ENCODE assay signal across 8 mouse cellular contexts in genomic region chr14:33923168-33924070, GRCm38 (mm10). TPM values are rescaled to one million over a fixed set of nuclear protein-coding genes. Genes with fewer than 3 reads are reported as not detected.
DNase-seq lines count a peak whose midpoint lies in the region; ATAC-seq and TF ChIP-seq lines count a peak whose summit lies in the region.

Gdf10 (plus strand) TSS chr14:33923587.

- H3K9ac ChIP-seq in ES-E14 (ENCODE audit: insufficient read depth, low read depth, low read length, poor library complexity, severe bottlenecking): no peak within 1 kb of the TSS
- H3K9ac ChIP-seq in forebrain, embryonic 16.5 days (replicated peaks; ENCODE audit: low read depth, low read length): peak within 1 kb of the TSS; percentile 59
- H3K9ac ChIP-seq in hindbrain, embryonic 16.5 days (ENCODE audit: low read depth, low read length): peak within 1 kb of the TSS; percentile 64
- peak within 1 kb of the TSS; percentile 84 for H3K9ac ChIP-seq in limb, embryonic 13.5 days
- H3K9ac ChIP-seq in midbrain, postnatal 0 days (replicated peaks; ENCODE audit: low read length, poor library complexity, severe bottlenecking): peak within 1 kb of the TSS; percentile 55

- no peaks in the 10 kb centered on the region for H3K36me3 ChIP-seq in ES-E14 (ENCODE audit: control insufficient read depth, insufficient read depth, low read length, poor library complexity, severe bottlenecking)
- no peaks in the 10 kb centered on the region for H3K36me3 ChIP-seq in forebrain, embryonic 16.5 days (ENCODE audit: control insufficient read depth, insufficient read depth)
- H3K36me3 ChIP-seq in hindbrain, embryonic 16.5 days (ENCODE audit: control insufficient read depth, insufficient read depth, low read length): no peaks in the 10 kb centered on the region
- no peaks in the 10 kb centered on the region for H3K36me3 ChIP-seq in limb, embryonic 13.5 days
- no peaks in the 10 kb centered on the region for H3K36me3 ChIP-seq in midbrain, postnatal 0 days (ENCODE audit: insufficient read depth, low read length)

- no peaks in the 10 kb centered on the region for H3K9me3 ChIP-seq in ES-E14 (ENCODE audit: control insufficient read depth, insufficient read depth, low read depth, low read length)
- H3K9me3 ChIP-seq in forebrain, embryonic 16.5 days (ENCODE audit: control insufficient read depth, low read length): no peaks in the 10 kb centered on the region
- no peaks in the 10 kb centered on the region for H3K9me3 ChIP-seq in hindbrain, embryonic 16.5 days (ENCODE audit: control insufficient read depth, low read length)
- H3K9me3 ChIP-seq in limb, embryonic 13.5 days: no peaks in the 10 kb centered on the region
- no peaks in the 10 kb centered on the region for H3K9me3 ChIP-seq in midbrain, postnatal 0 days (ENCODE audit: low read length)

- in situ Hi-C loops in ES-E14 (cut with MboI; ENCODE audit: low sequenced_read_pairs in 2 of 2, unreplicated experiment in 2 of 2): no loop called here

- no peak within 1 kb of the TSS for H3K27ac ChIP-seq in ES-E14 (ENCODE audit: insufficient read depth, low read depth, low read length, poor library complexity, severe bottlenecking)
- no peak within 1 kb of the TSS for H3K27ac ChIP-seq in forebrain, embryonic 16.5 days (ENCODE audit: low read length)
- H3K27ac ChIP-seq in hindbrain, embryonic 16.5 days (ENCODE audit: low read depth, low read length): peak within 1 kb of the TSS; percentile 42
- H3K27ac ChIP-seq in limb, embryonic 13.5 days: peak within 1 kb of the TSS; percentile 83
- no peak within 1 kb of the TSS for H3K27ac ChIP-seq in midbrain, postnatal 0 days (ENCODE audit: low read depth, low read length)

- peak; percentile 74 for ATAC-seq in forebrain, embryonic 16.5 days
- peak; percentile 73 for ATAC-seq in hindbrain, embryonic 16.5 days
- peak; percentile 63 for ATAC-seq in limb, embryonic 13.5 days (ENCODE audit: low FRiP score, low read depth)
- peak; percentile 63 for ATAC-seq in midbrain, postnatal 0 days (ENCODE audit: low FRiP score)

- under 1% methylated on average over 81 of the region's 85 CpGs for WGBS in forebrain, embryonic 16.5 days
- 1% methylated on average over 46 of the region's 85 CpGs for WGBS in hindbrain, embryonic 16.5 days
- under 1% methylated on average over 73 of the region's 85 CpGs for WGBS in limb, embryonic 13.5 days
- WGBS in midbrain, postnatal 0 days: under 1% methylated on average over 68 of the region's 85 CpGs

- DNase-seq in ES-E14 (ENCODE audit: low read depth, low spot score): no peak
- DNase-seq in adrenal gland, adult 8-10 months: no peak
- DNase-seq in midbrain, postnatal 0 days (ENCODE audit: low spot score): peak; percentile 49
- DNase-seq in T-cell, adult 2 months (ENCODE audit: low spot score): no peak
- no peak for DNase-seq in thymus, postnatal 10 days (ENCODE audit: low spot score in 2 of 2)

- peak; percentile 39; the same call in 1 of the 2 replicates for TF ChIP-seq CTCF in midbrain, postnatal 0 days (IDR thresholded peaks at IDR 0.05)

- peak within 1 kb of the TSS; percentile 86 for H3K4me2 ChIP-seq in forebrain, embryonic 16.5 days (ENCODE audit: low read length)
- peak within 1 kb of the TSS; percentile 97 for H3K4me2 ChIP-seq in hindbrain, embryonic 16.5 days (ENCODE audit: low read length)
- H3K4me2 ChIP-seq in limb, embryonic 13.5 days (replicated peaks): peak within 1 kb of the TSS; percentile 89
- H3K4me2 ChIP-seq in midbrain, postnatal 0 days (ENCODE audit: low read depth, low read length, poor library complexity, severe bottlenecking): peak within 1 kb of the TSS; percentile 98

- peak within 1 kb of the TSS; percentile 63 to 66 for H3K4me3 ChIP-seq in ES-E14 (ENCODE audit: insufficient read depth in 1 of 2, low read depth in 1 of 2, low read length in 2 of 2, poor library complexity in 1 of 2, severe bottlenecking in 1 of 2)
- H3K4me3 ChIP-seq in forebrain, embryonic 16.5 days (replicated peaks; ENCODE audit: low read length): peak within 1 kb of the TSS; percentile 59
- peak within 1 kb of the TSS; percentile 53 for H3K4me3 ChIP-seq in hindbrain, embryonic 16.5 days (ENCODE audit: low read length)
- H3K4me3 ChIP-seq in limb, embryonic 13.5 days: peak within 1 kb of the TSS; percentile 59
- peak within 1 kb of the TSS; percentile 60 for H3K4me3 ChIP-seq in midbrain, postnatal 0 days (ENCODE audit: low read depth, low read length)

- peaks cover 27% of the 10 kb centered on the region for H3K27me3 ChIP-seq in forebrain, embryonic 16.5 days (replicated peaks; ENCODE audit: control insufficient read depth, insufficient read depth, low read length)
- H3K27me3 ChIP-seq in hindbrain, embryonic 16.5 days (replicated peaks; ENCODE audit: control insufficient read depth, insufficient read depth, low read length): peaks cover 6% of the 10 kb centered on the region
- H3K27me3 ChIP-seq in limb, embryonic 13.5 days: peaks cover 42% of the 10 kb centered on the region
- peaks cover 22% of the 10 kb centered on the region for H3K27me3 ChIP-seq in midbrain, postnatal 0 days (ENCODE audit: insufficient read depth, low read length)

- peaks cover 0 to 2% of the 10 kb centered on the region in 2 experiments; a peak in 1 of 4 replicates for H3K4me1 ChIP-seq in ES-E14 (ENCODE audit: control insufficient read depth in 2 of 2, insufficient read depth in 2 of 2, low read length in 2 of 2, poor library complexity in 1 of 2)
- H3K4me1 ChIP-seq in forebrain, embryonic 16.5 days (replicated peaks; ENCODE audit: control insufficient read depth, insufficient read depth, low read length): peaks cover 20% of the 10 kb centered on the region
- H3K4me1 ChIP-seq in hindbrain, embryonic 16.5 days (ENCODE audit: control insufficient read depth, insufficient read depth, low read depth, low read length): peaks cover 18% of the 10 kb centered on the region
- peaks cover 74% of the 10 kb centered on the region for H3K4me1 ChIP-seq in limb, embryonic 13.5 days
- no peaks in the 10 kb centered on the region; the same call in 1 of the 2 replicates for H3K4me1 ChIP-seq in midbrain, postnatal 0 days (ENCODE audit: insufficient read depth, low read length)

TF ChIP-seq in ES-E14, 5 proteins besides CTCF, POLR2A, EP300 and RAD21:
- TF ChIP-seq HCFC1 (IDR thresholded peaks at IDR 0.05; ENCODE audit: borderline replicate concordance, insufficient read depth, low read length) (no peak), MAFK (IDR thresholded peaks at IDR 0.05; ENCODE audit: insufficient read depth, low read depth, low read length) (no peak), CHD2 (IDR thresholded peaks at IDR 0.05; ENCODE audit: low read depth, low read length) (no peak), ZC3H11A (IDR thresholded peaks at IDR 0.05; ENCODE audit: borderline replicate concordance, low read depth, low read length) (no peak), ZNF384 (IDR thresholded peaks at IDR 0.05; ENCODE audit: low read depth, low read length) (no peak)

RNA-seq across cellular contexts. Expression of gene Gdf10, which starts in this region (rescaled TPM):
- total RNA-seq in ES-E14 (2012; rRNA removed): 0.05 TPM in 1 of 2 replicates, not detected in the other
- 10 to 100 TPM in 3 of 4 experiments, 1 to 10 TPM in 1; 9.9 to 18.5 (median 13.3) TPM for total RNA-seq in adrenal gland, adult 8-10 months (2022)
- polyA plus RNA-seq in forebrain, embryonic 16.5 days (2015; fragmentation: Nextera tagmentation; extraction: Ambion mirVana): 3.0 and 5.1 TPM in 2 replicates
- polyA plus RNA-seq in hindbrain, embryonic 16.5 days (2015; fragmentation: Nextera tagmentation; extraction: Ambion mirVana): 14.0 and 15.0 TPM in 2 replicates
- polyA plus RNA-seq in limb, embryonic 13.5 days (2015; fragmentation: Nextera tagmentation; extraction: Ambion mirVana): 48.6 and 52.2 TPM in 2 replicates
- 5.3 and 13.3 TPM in 2 replicates for total RNA-seq in midbrain, postnatal 0 days (2014; rRNA removed)
- 3.2 and 3.7 TPM in 2 replicates for polyA plus RNA-seq in midbrain, postnatal 0 days (2015; fragmentation: Nextera tagmentation; extraction: Ambion mirVana)

Comparison
In these comparisons a context has a peak if more than half of its experiments do, and no peak if none do; other contexts are left out.
1. H3K27ac ChIP-seq: peak in hindbrain, embryonic 16.5 days (single experiment) and limb, embryonic 13.5 days (single experiment); none in ES-E14 (single experiment), forebrain, embryonic 16.5 days (single experiment) and midbrain, postnatal 0 days (single experiment).
2. Peak in every context shown above with its lines, with median percentiles within 50 percentile points of each other: H3K4me3 ChIP-seq, ATAC-seq and H3K4me2 ChIP-seq.